Mouse (Mus musculus) bone marrow, adult 2 months (tissue): Measurements from ENCODE around the gene Ppan. TPM values are rescaled to one million over a fixed set of nuclear protein-coding genes. Genes with fewer than 3 reads are reported as not detected.

Source experiments
- H3K27ac ChIP-seq: fragments of 200-500 bp; 2 replicates; pipeline ENCODE4 v1.5.1; 2012; ENCODE audit warnings: low read depth, mild to moderate bottlenecking, control low read depth, inconsistent platforms, low read length; ENCODE audit not compliant: control insufficient read depth, poor library complexity, insufficient read depth
- H3K4me1 ChIP-seq: fragments of 200-500 bp; 2 replicates; pipeline ENCODE4 v1.6.1; 2011; ENCODE audit warnings: low read length; ENCODE audit not compliant: control insufficient read depth, insufficient read depth
- H3K4me3 ChIP-seq: fragments of 200-500 bp; replicated peaks from 2 replicates; pipeline ENCODE3; 2011; ENCODE audit warnings: mild to moderate bottlenecking, low read depth, low read length, control low read depth; ENCODE audit not compliant: control insufficient read depth
- CTCF ChIP-seq: fragments of 200-500 bp; IDR thresholded peaks from 2 replicates; pipeline ENCODE4 v1.5.1; 2011; ENCODE audit warnings: low read length, control low read depth; ENCODE audit not compliant: control insufficient read depth, insufficient read depth
- POLR2A ChIP-seq: fragments of 200-500 bp; IDR thresholded peaks from 2 replicates; pipeline ENCODE4 v1.6.1; 2011; ENCODE audit warnings: low read depth, mild to moderate bottlenecking, control low read depth, low read length, borderline replicate concordance; ENCODE audit not compliant: control insufficient read depth
- WGBS: fragments of 180-500 bp; shearing (Covaris S2); methylation state at CpG from one replicate; pipeline ENCODE4 v1.1.7; 2018; 5-methylcytosine and 5-hydroxymethylcytosine counted together
- polyA plus RNA-seq: library from polyadenylated mRNA; stranded (reverse); fragments of >200 nt; gene quantifications from 2 replicates; pipeline ENCODE4 v1.2.4, GENCODE M21; 2011; ENCODE audit warnings: low replicate concordance; ENCODE audit not compliant: missing spikeins, insufficient read depth, insufficient read length

The Ppan gene
- polyA plus RNA-seq, 1 experiment = 69.7 TPM

GRCm38 (mm10) chr9:20894629-20895028 is 6.7 kb downstream of the Ppan start:
- 90% methylated on average over 15 of the region's 15 CpGs for WGBS
- H3K27ac ChIP-seq = no peak overlapping the region
- no peak for TF ChIP-seq POLR2A
- no peak overlapping the region for H3K4me3 ChIP-seq
- H3K4me1 ChIP-seq = peaks cover 2% of the 10 kb centered on the region; the same call in 1 of the 2 replicates

- 97% methylated on average over 9 of the region's 9 CpGs for WGBS
- no peak for TF ChIP-seq POLR2A
- TF ChIP-seq CTCF = no peak
- Histone ChIP-seq H3K4me3 (no peak overlapping the region), H3K4me1 (no peaks in the 10 kb centered on the region; the same call in 1 of the 2 replicates), H3K27ac (no peak overlapping the region)
Measured at GRCm38 (mm10) chr9:20895382-20895781, 7.4 kb downstream of the Ppan start.

GRCm38 (mm10) chr9:20897736-20898510 is 9.9 kb downstream of the Ppan start:
- no peaks in the 10 kb centered on the region; the same call in 1 of the 2 replicates for H3K4me1 ChIP-seq

GRCm38 (mm10) chr9:20898511-20899073 is 10.6 kb downstream of the Ppan start, which contains the start of gene Eif3g:
Gene Eif3g, minus strand, starts transcription at chr9:20898623.
- Histone ChIP-seq H3K4me3 (peak within 1 kb of the TSS; percentile 93), H3K27ac (peak within 1 kb of the TSS; percentile 59), H3K4me1 (no peaks in the 10 kb centered on the region; the same call in 1 of the 2 replicates)
- TF ChIP-seq CTCF (peak; percentile 96), POLR2A (peak; percentile 50; the same call in 1 of the 2 replicates)
- WGBS = 7% methylated on average over 34 of the region's 34 CpGs

More at GRCm38 (mm10) chr9:20897736-20898510, 9.9 kb downstream of the Ppan start:
- Histone ChIP-seq H3K27ac (peak overlapping the region; percentile 59), H3K4me3 (peak overlapping the region; percentile 93)
- WGBS = 4% methylated on average over 26 of the region's 39 CpGs
- TF ChIP-seq CTCF = no peak
- TF ChIP-seq POLR2A = no peak

DNA sequence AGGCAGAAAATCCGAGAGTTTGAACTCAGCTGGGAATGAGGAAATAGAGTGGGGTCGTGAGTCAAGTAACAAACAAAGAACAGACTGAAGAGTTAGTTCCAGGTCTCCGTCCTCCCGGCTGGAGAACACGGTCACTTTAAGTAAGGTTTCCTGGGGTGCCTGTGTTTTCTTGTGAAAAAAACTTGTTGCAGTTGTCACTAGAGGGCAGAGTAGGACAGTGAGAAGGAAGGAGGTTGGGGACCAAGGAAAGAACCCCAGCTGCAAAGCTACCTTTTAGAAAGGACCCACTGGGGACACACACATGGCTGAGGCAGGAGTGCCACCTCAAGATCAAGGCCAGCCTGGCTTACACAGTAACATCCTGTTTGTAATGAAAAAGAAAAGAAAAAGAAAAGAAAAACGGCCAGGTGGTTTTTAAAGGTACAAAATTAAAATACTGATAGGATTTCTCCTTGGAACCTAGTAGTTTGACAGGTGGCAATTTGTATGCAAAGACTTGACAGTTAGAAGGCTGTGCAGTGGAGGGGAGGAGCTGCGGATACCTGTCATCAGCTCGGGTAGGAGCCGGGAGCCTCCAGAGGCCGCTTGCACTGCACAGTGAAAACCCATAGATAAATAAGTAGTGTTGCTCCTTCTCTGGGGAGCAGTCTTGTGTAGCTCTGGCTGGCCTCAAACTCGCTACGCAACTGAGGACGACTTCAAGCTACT is 13.6 kb downstream of the Ppan start:
- no peak overlapping the region for H3K4me3 ChIP-seq
- H3K4me1 ChIP-seq = no peaks in the 10 kb centered on the region; the same call in 1 of the 2 replicates
- TF ChIP-seq POLR2A (no peak), CTCF (peak; percentile 47)
- no peak overlapping the region for H3K27ac ChIP-seq
- 10% methylated on average over 13 of the region's 13 CpGs for WGBS

DNA sequence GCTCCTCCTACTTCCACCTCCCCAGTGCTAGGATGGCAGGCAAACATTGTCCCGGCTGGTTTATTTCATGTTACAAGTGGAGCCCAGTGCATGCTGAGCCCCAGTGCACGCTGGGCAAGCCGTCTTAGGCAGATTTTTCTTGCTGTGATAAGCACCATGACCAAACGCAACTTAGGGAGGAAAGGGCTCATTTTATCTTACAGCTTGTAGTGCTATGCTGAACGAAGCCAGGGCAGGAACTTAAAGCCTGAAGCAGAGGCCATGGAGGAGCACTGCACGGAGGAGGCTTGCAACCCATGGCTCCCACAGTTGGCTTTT is 14.2 kb downstream of the Ppan start:
- H3K27ac ChIP-seq = no peak overlapping the region
- no peak overlapping the region for H3K4me3 ChIP-seq
- no peaks in the 10 kb centered on the region; the same call in 1 of the 2 replicates for H3K4me1 ChIP-seq
- TF ChIP-seq CTCF = no peak
- 47% methylated on average over 6 of the region's 6 CpGs for WGBS

DNA sequence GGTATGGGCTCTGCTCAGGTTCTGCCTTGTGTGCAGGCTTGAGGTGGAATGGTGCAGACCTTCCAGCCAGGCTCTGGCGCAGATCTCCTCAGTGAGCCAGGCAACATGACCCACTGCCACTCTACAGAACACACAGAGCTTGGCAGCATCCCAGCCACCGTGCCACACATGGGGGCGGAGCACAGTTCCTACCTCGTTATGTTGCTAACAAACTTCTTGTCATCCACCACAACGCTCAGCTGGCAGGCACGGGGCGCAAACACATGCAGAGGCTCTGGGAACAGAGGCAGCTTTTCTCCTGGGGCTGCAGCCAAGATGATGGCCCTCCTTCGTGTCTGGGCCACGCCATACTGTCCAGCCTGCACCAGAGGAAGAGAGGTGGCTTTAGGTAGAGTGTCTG is 22.0 kb downstream of the Ppan start:
- no peak overlapping the region for H3K4me3 ChIP-seq
- no peaks in the 10 kb centered on the region for H3K4me1 ChIP-seq
- no peak for TF ChIP-seq CTCF
- no peak for TF ChIP-seq POLR2A
- 87% methylated on average over 9 of the region's 9 CpGs for WGBS
- H3K27ac ChIP-seq = no peak overlapping the region

- no peak overlapping the region for H3K4me3 ChIP-seq
- WGBS = 75% methylated on average over 4 of the region's 4 CpGs
Measured at GRCm38 (mm10) chr9:20916160-20916559, 28.2 kb downstream of the Ppan start.

More at GRCm38 (mm10) chr9:20916160-20916559, 28.2 kb downstream of the Ppan start:
- Histone ChIP-seq H3K27ac (no peak overlapping the region), H3K4me1 (no peaks in the 10 kb centered on the region)
- TF ChIP-seq CTCF (peak; percentile 56), POLR2A (no peak)
